Mouse (Mus musculus): ENCODE measurements around the gene Rbm10.

DNA sequence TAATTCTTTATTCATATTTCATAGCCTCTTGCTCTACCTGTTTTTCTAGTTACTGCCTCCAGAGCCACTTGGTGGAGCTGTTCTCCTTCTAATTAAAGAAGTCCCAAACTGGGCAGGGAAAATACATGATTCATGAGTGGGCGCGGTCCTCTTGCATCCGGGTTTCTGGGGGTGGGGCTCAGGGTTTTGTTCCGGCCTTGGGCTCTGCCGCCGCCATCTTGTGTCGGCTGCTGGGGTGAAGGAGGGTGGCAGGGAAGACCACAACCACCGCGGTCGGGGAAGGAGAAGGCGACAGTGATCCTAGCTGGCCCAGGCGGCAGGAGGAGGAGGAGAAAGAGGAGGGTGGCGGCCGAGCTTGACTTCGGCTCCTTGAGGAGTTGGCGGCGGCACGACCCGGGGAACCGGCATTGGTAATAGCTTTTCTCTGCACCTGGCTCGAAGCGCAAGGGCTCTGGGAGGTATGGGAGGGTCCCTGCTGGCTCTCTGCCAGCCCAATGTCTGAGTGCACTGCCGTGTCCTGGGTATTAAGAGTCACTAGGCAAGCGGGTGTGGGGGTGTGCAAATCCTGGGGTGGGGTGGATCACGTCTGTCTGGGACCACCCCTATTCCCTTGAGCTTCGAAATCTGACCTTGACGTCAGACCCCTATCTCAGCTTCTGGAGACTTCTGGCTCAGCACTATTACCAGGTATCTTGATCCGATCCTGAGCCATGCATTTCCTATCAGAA is 45.6 kb downstream of the Rbm10 start:
- peak; percentile 70 for TF ChIP-seq CTCF (IDR thresholded peaks at IDR 0.05)
- 0 out of 2 replicates have a peak, but pooled peaks have one; percentile 30 for TF ChIP-seq EP300 (IDR thresholded peaks at IDR 0.05)

Measured in lung, postnatal 0 days (tissue).